Mouse (Mus musculus) hindbrain, embryonic 13.5 days (tissue): ENCODE results near the gene Sirt2. TPM values are rescaled to one million over a fixed set of nuclear protein-coding genes. Genes with fewer than 3 reads are reported as not detected.

Source experiments
- ATAC-seq: fragments of 200-750 bp; cut with Nextera tagmentation; 2 replicates; pipeline ENCODE4 v1.8.0; 2017; ENCODE audit warnings: moderate TSS enrichment; ENCODE audit not compliant: low FRiP score
- H3K27ac ChIP-seq: fragments of 300-500 bp; sonication (generic); 2 replicates; pipeline ENCODE4 v1.5.1; 2015; ENCODE audit warnings: inconsistent platforms, mild to moderate bottlenecking, moderate library complexity
- H3K27me3 ChIP-seq: fragments of 300-500 bp; sonication (generic); 2 replicates; pipeline ENCODE4 v1.6.1; 2015; ENCODE audit warnings: mild to moderate bottlenecking, inconsistent platforms
- H3K36me3 ChIP-seq: fragments of 300-500 bp; sonication (generic); 2 replicates; pipeline ENCODE4 v1.6.1; 2015; ENCODE audit warnings: mild to moderate bottlenecking, inconsistent platforms
- H3K4me1 ChIP-seq: fragments of 300-500 bp; sonication (generic); replicated peaks from 2 replicates; pipeline ENCODE4 v1.6.1; 2015; ENCODE audit warnings: inconsistent platforms
- H3K4me2 ChIP-seq: fragments of 300-500 bp; sonication (generic); 2 replicates; pipeline ENCODE4 v1.6.1; 2015; ENCODE audit warnings: inconsistent platforms, mild to moderate bottlenecking, moderate library complexity
- H3K4me3 ChIP-seq: fragments of 300-500 bp; sonication (generic); 2 replicates; pipeline ENCODE4 v1.5.1; 2015; ENCODE audit warnings: mild to moderate bottlenecking, inconsistent platforms
- H3K9ac ChIP-seq: fragments of 300-500 bp; sonication (generic); 2 replicates; pipeline ENCODE4 v1.6.1; 2015; ENCODE audit warnings: mild to moderate bottlenecking, inconsistent platforms
- H3K9me3 ChIP-seq: fragments of 300-500 bp; sonication (generic); 2 replicates; pipeline ENCODE4 v1.6.1; 2016; ENCODE audit warnings: inconsistent platforms
- WGBS: fragments of 180-500 bp; shearing (Covaris S2); methylation state at CpG from one replicate; pipeline ENCODE4 v1.1.7; 2015; 5-methylcytosine and 5-hydroxymethylcytosine counted together
- polyA plus RNA-seq: library from polyadenylated mRNA; unstranded; fragments of >200 nt; fragmentation: Nextera tagmentation; extraction: Ambion mirVana; gene quantifications from 2 replicates; pipeline ENCODE4 v1.2.1, GENCODE M21; 2015

The Sirt2 gene
- polyA plus RNA-seq, 1 experiment from 2014 or later, result 105 TPM

DNA sequence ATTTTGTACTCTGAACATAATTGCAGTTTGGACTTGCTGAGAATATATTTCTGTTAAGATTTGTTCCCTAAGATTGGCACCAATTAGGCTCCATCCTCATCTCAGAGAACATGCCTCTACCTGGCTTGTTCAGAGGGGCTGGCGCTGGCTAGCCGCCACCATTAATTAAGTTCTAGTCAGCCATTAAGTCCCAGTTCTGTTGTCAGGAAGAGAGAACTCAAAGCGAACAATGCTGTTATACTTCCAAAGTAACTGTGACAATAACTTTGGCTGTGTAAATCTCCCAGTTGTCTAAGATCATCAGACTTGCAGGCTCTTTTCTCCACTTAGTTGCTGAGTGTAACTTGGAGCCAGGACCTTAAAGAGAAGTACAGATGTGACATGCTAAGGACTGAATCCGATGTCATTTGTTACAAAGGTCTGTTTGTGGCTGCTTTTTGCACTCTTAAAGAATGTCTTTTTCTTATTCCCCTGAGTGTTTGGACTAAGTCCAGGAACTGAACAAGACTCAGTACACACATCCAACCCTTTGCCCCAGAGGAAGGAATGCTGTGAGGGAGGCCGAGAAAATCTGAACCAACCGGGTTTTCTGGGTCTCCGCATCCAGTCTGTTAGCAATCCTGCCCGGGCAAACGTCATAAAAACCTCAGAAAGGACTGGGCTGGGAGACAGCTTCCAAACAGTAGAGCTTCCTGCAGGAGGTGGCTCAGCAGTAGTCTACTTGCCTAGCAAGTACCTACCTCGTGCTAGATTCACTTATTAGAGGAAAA is 35.6 kb downstream of the Sirt2 start:
- no peak overlapping the region for H3K9ac ChIP-seq
- no peak overlapping the region for H3K4me2 ChIP-seq
- 30% methylated on average over 10 of the region's 10 CpGs for WGBS
- peak overlapping the region; percentile 70 for H3K27ac ChIP-seq
- no peak for ATAC-seq
- peaks cover 16% of the 10 kb centered on the region for H3K4me1 ChIP-seq
- no peaks in the 10 kb centered on the region for H3K36me3 ChIP-seq
- no peak overlapping the region for H3K4me3 ChIP-seq
- H3K9me3 ChIP-seq, result no peaks in the 10 kb centered on the region
- no peaks in the 10 kb centered on the region for H3K27me3 ChIP-seq

- Histone ChIP-seq H3K4me2 (no peak overlapping the region), H3K27me3 (no peaks in the 10 kb centered on the region), H3K27ac (peak overlapping the region; percentile 70), H3K9ac (no peak overlapping the region), H3K36me3 (no peaks in the 10 kb centered on the region), H3K4me3 (no peak overlapping the region), H3K9me3 (no peaks in the 10 kb centered on the region), H3K4me1 (peaks cover 21% of the 10 kb centered on the region)
- ATAC-seq, result no peak
- WGBS, result 7% methylated on average over 10 of the region's 10 CpGs
Measured at GRCm38 (mm10) chr7:28802846-28803588, 36.5 kb downstream of the Sirt2 start.

- Histone ChIP-seq H3K27ac (no peak overlapping the region), H3K4me2 (no peak overlapping the region), H3K36me3 (no peaks in the 10 kb centered on the region), H3K4me3 (no peak overlapping the region), H3K4me1 (peaks cover 25% of the 10 kb centered on the region), H3K9me3 (no peaks in the 10 kb centered on the region), H3K27me3 (no peaks in the 10 kb centered on the region), H3K9ac (no peak overlapping the region)
- no peak for ATAC-seq
- 51% methylated on average over 4 of the region's 4 CpGs for WGBS
Measured at GRCm38 (mm10) chr7:28803756-28804155, 37.2 kb downstream of the Sirt2 start.

DNA sequence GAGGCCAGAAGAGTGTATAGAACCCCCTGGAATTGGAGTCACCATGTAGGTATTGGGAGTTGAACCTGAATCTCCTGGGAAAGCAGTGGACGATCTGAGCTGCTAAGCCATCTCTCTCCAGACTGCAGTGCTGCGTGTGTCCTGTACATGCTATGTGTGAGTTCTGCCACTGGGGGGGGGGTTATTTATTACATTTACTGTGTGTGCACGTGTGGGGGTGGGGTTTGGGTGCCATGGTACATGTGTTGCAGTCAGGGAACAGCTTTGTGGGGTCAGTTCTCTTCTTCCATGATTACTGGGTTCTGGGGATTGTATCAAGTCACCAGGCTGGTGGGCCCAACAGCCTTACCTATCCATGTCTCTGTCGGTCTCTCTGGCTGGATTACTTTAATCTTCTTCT is 40.3 kb downstream of the Sirt2 start:
- H3K9ac ChIP-seq, result no peak overlapping the region
- H3K27me3 ChIP-seq, result no peaks in the 10 kb centered on the region
- no peaks in the 10 kb centered on the region for H3K9me3 ChIP-seq
- WGBS, result 74% methylated on average over 4 of the region's 4 CpGs
- peaks cover 34% of the 10 kb centered on the region for H3K4me1 ChIP-seq
- no peak overlapping the region for H3K4me3 ChIP-seq
- no peak overlapping the region for H3K4me2 ChIP-seq
- H3K27ac ChIP-seq, result no peak overlapping the region
- no peak for ATAC-seq
- no peaks in the 10 kb centered on the region for H3K36me3 ChIP-seq

DNA sequence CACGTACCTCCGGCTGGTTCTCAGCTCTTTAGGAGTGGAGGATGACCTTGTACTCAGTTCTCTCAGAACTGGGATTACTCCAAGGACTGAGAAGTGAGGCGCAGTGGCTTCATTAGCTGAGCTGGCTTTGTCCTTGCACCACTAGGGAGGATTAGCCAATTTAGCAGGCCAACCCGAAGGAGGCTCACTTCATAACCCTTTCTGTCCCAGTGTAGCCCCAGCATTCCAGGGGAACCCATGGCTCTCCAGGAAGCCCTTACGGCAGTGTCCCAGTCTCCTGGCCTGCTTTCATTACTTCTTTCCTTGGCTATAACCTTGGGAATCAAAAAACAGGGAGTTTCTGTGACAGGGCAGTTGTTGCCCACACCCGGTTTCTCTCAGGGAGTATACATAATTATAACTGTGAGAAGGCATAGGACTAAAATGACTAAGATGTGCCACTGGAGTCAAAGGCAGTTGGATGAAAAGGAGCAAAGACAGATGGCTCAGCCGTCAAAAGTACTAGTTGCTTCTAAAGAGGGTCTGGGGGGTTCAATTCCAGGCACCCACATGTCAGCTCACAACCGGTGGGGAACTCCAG is 41.2 kb downstream of the Sirt2 start:
- peak overlapping the region; percentile 76 for H3K4me3 ChIP-seq
- H3K36me3 ChIP-seq, result peaks cover 8% of the 10 kb centered on the region
- H3K9ac ChIP-seq, result peak overlapping the region; percentile 92
- peak overlapping the region; percentile 94 for H3K4me2 ChIP-seq
- H3K27ac ChIP-seq, result peak overlapping the region; percentile 100
- no peaks in the 10 kb centered on the region for H3K27me3 ChIP-seq
- WGBS, result 46% methylated on average over 6 of the region's 8 CpGs
- H3K4me1 ChIP-seq, result peaks cover 36% of the 10 kb centered on the region
- no peak for ATAC-seq
- H3K9me3 ChIP-seq, result no peaks in the 10 kb centered on the region

DNA sequence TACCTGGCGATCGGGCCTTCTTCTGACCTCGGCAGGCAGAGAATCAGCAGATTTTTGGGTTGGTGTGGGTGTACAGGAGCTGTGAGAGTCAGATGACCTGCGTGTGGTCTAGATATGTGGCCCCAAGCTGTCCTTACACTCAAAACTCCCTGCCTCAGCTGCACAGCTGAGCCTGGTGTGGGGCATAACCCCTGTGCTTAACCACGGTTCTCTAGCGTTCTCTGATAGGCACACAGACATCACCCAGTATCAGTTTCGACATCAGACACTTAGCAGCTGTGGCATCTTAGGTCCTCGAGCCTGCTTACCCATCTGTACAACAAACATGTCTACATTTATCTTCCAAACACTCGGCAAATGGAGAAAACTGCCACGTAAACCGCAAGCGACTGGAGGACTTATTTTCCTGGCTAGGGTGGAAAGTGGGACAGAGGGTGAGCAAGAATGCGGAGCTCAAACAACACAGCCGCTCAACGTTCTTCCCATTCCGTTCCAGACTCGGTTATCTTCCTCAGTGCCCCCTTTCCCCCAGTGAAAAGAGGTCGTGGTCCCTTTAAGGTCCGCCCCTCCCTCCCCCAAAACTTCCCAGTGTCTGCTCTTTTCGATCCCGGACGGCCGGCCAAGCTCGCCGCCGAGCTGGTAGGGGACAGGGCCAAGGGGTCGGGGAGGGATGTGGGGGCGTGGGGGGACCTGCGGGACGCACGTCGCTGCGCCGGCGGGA is 41.8 kb downstream of the Sirt2 start, which contains the start of gene Hnrnpl:
TSS of gene Hnrnpl (plus strand) at position 321 of the 721 bp plus-strand sequence.
- WGBS, result 3% methylated on average over 34 of the region's 35 CpGs
- ATAC-seq, result no peak
- Histone ChIP-seq H3K36me3 (peaks cover 14% of the 10 kb centered on the region), H3K4me1 (peaks cover 36% of the 10 kb centered on the region), H3K9ac (peak within 1 kb of the TSS; percentile 92), H3K4me2 (peak within 1 kb of the TSS; percentile 94), H3K4me3 (peak within 1 kb of the TSS; percentile 76), H3K9me3 (no peaks in the 10 kb centered on the region), H3K27ac (peak within 1 kb of the TSS; percentile 100), H3K27me3 (no peaks in the 10 kb centered on the region)

DNA sequence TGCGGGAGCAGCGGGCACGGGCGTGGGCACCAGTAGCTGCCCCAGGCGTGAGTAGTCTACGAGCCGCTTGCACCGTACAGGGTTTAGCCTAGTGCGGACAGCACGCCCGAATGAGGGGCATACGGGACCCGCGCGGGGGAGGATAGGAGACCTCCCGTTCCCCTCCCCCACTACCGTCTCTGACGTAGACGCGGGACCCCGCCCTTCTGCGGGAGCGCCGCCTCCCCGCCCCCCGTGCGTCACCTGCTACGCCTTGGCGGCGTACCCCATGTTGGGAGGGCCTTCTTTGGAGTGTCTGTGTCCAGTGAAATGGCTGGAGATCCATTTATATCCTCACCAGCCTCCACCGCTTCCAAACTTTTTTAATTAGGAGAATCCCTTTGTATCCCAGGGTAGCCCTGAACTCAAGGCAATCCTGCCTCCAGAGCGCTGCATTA is 42.4 kb downstream of the Sirt2 start:
- no peaks in the 10 kb centered on the region for H3K27me3 ChIP-seq
- H3K9ac ChIP-seq, result peak overlapping the region; percentile 92
- H3K36me3 ChIP-seq, result peaks cover 20% of the 10 kb centered on the region
- ATAC-seq, result peak; percentile 58
- under 1% methylated on average over 31 of the region's 32 CpGs for WGBS
- H3K9me3 ChIP-seq, result no peaks in the 10 kb centered on the region
- peaks cover 39% of the 10 kb centered on the region for H3K4me1 ChIP-seq
- peak overlapping the region; percentile 76 for H3K4me3 ChIP-seq
- peak overlapping the region; percentile 94 for H3K4me2 ChIP-seq
- H3K27ac ChIP-seq, result peak overlapping the region; percentile 100

DNA sequence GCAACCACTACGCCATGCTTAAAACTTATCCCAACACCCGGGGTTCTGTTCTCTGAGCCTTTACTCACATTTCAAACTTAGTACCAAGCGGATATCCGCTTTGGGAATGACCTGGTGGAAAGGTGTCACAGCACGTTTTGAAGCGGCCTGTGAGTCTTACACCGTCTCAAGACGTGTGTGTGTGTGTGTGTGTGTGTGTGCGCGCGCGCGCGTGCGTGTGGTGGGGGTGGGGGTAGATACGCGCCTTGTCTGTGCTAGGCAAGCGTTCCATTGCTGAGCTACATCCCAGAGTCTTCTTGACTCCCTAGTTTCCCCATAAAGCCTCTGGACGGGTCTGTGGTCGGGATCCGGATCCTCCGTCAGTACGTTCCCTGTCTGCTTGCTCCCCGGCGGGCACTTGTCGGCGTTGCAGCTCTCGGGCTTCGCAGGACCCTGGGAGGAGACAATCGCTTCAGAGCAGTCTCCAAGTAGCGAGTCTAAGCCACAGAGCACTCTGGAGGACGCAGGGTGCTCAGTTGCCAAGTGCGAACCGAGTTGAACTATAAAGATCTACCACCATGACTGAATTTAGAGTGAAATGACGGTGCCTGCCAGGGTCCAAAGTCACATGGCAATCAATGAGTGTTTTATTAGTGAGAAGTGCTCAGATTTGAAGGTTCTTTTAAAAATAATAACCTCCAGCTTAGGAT is 43.0 kb downstream of the Sirt2 start:
- 0% methylated on average over 32 of the region's 35 CpGs for WGBS
- no peaks in the 10 kb centered on the region for H3K9me3 ChIP-seq
- peaks cover 26% of the 10 kb centered on the region for H3K36me3 ChIP-seq
- peak overlapping the region; percentile 94 for H3K4me2 ChIP-seq
- H3K27ac ChIP-seq, result peak overlapping the region; percentile 100
- peak overlapping the region; percentile 92 for H3K9ac ChIP-seq
- peak; percentile 33 for ATAC-seq
- peaks cover 40% of the 10 kb centered on the region for H3K4me1 ChIP-seq
- peak overlapping the region; percentile 76 for H3K4me3 ChIP-seq
- no peaks in the 10 kb centered on the region for H3K27me3 ChIP-seq

DNA sequence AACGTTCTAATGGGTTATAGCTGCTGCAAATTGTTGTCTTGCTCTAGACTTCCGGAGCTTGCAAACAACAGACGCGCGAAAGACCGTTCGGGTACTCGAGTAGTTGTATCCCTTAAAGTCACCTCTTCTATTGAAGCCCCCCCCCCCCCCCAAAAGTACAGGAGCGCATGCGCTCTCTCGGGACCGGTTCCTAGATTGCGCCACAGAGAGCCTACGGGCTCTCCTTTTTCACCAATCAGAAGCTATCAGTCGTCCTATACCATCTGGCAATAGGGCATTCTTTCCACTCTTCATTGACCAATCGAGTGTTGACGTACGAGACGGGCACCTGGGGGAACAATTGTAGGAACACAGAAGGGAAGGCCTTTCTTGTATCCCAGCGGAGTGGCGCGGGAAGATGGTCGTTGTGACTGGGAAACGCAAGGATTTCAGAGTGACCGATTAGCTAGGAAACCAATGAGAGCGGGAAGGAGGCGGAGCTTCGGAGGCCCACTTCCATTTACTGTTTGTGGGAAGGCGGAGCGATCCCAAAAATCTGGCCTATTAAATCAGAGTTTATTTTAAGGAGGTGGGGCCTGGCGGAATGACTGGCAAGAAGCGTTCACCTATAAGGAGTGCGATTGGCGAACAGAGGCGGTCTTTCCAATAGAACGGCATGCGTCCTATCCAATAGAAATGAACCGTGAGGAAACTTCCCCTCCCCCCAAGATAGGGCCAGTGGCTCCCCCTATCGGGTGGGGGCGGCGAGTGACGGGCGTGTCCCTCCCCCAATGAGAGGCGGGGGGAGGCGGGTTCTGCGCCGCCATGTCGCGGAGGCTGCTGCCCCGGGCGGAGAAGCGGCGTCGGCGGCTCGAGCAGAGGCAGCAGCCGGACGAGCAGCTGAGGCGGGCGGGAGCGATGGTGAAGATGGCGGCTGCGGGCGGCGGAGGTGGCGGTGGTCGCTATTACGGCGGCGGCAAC is 43.9 kb downstream of the Sirt2 start:
- whole genome bisulfite sequencing, result under 1% methylated on average over 70 of the region's 70 CpGs
- ATAC-seq, result peak; percentile 94

GRCm38 (mm10) chr7:28811228-28811627 is 44.7 kb downstream of the Sirt2 start:
- Histone ChIP-seq H3K36me3 (peaks cover 42% of the 10 kb centered on the region), H3K9ac (peak overlapping the region; percentile 90), H3K27ac (peak overlapping the region; percentile 97), H3K4me2 (peak overlapping the region; percentile 86), H3K4me1 (peaks cover 56% of the 10 kb centered on the region), H3K9me3 (no peaks in the 10 kb centered on the region), H3K27me3 (no peaks in the 10 kb centered on the region), H3K4me3 (peak overlapping the region; percentile 76)
- WGBS, result under 1% methylated on average over 39 of the region's 40 CpGs
- 0 out of 2 replicates have a peak, but pooled peaks have one; percentile 14 for ATAC-seq

More for the DNA sequence above, 43.9 kb downstream of the Sirt2 start:
- peak overlapping the region; percentile 76 for H3K4me3 ChIP-seq
- no peaks in the 10 kb centered on the region for H3K27me3 ChIP-seq
- H3K9me3 ChIP-seq, result no peaks in the 10 kb centered on the region
- peak overlapping the region; percentile 94 for H3K4me2 ChIP-seq
- peaks cover 34% of the 10 kb centered on the region for H3K36me3 ChIP-seq
- H3K9ac ChIP-seq, result peak overlapping the region; percentile 92
- H3K4me1 ChIP-seq, result peaks cover 47% of the 10 kb centered on the region
- H3K27ac ChIP-seq, result peak overlapping the region; percentile 100
